Mouse (Mus musculus): ENCODE measurements around the gene Gm5862. TPM values are rescaled to one million over a fixed set of nuclear protein-coding genes. Genes with fewer than 3 reads are reported as not detected.
"Not testable (repeated sequence)": the region's sequence is repeated elsewhere in the genome, so short reads cannot be mapped to it uniquely, and the experiment has no call there.

The Gm5862 gene
- total RNA-seq (2021) (not detected), polyA plus RNA-seq (2012; rRNA removed) (not detected in 2 replicates)
- long read RNA-seq, result 0 reads

GRCm38 (mm10) chr5:26022816-26023215, at the start of gene Gm5862:
Gm5862 (minus strand) TSS chr5:26022916.
- DNase-seq, result not testable (repeated sequence)

GRCm38 (mm10) chr5:26070716-26071115, 48.0 kb upstream of the Gm5862 start:
- no peak for DNase-seq

DNA sequence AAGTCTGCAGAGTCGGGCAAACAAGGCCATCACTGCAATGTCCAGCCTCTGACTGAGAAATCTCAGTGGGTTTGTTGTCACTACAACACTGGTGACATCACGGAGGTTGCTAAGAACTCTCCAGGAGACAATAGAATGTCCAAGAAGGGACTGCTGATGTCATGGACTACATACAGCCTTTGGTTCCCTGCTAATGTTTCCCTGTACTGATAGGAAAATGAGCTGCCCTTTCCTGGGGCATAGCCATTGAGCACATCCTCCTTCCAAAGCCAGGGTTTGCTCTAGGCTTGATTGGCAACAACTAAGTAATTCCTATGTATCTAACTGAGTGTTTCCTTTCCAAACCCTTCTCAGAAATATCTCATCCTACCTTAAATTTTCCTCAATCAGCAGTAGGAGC, 35.8 kb upstream of the Gm5862 start, which contains the start of gene Gm7347:
Gene Gm7347 (minus strand): TSS at position 101 of the 400 bp plus-strand sequence.
- DNase-seq, result not testable (repeated sequence)

GRCm38 (mm10) chr5:26039458-26039857, 16.7 kb upstream of the Gm5862 start, which contains the start of gene Speer4a:
Speer4a (minus strand) TSS chr5:26039558.
- DNase-seq, result not testable (repeated sequence)

- not testable (repeated sequence) for DNase-seq
Measured at GRCm38 (mm10) chr5:26007697-26008096, 15.0 kb downstream of the Gm5862 start.

DNA sequence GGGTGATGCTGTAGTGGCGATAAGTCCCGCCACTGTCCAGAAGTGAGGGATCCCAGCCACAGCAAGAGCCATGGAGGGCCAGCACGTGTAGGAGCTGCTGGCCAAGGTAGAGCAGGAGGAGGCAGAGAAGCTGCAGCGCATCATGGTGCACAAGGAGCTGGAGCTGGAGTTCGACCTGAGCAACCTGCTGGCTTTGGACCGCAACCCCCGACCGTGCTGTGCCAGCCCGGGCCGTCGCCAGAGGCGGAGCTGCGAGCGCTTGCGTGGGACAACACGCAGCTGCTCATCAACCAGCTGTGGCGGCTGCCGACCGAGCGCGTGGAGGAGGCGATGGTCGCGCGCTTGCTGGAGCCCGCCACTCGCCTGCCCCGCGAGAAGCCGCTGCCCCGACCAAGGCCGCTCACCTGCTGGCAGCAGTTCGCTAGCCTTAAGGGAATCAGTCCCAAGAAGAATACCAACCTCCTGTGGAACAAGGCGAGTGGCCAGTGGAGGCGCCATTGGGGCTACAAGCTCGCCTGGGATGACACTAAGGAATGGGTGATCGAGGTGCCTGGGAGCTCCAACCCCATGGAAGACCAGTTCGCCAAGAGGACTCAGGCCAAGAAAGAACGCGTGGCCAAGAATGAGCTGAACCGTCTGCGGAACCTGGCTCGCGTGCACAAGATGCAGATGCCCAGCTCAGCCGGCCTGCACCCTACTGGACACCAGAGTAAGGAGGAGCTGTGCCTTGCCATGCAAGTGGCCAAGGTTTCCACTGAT, 15.6 kb downstream of the Gm5862 start:
- peak; percentile 59 for DNase-seq

DNA sequence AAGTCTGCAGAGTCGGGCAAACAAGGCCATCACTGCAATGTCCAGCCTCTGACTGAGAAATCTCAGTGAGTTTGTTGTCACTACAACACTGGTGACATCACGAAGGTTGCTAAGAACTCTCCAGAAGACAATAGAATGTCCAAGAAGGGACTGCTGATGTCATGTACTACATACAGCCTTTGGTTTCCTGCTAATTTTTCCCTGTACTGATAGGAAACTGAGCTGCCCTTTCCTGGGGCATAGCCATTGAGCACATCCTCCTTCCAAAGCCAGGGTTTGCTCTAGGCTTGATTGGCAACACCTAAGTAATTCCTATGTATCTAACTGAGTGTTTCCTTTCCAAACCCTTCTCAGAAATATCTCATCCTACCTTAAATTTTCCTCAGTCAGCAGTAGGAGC, 18.0 kb downstream of the Gm5862 start, which contains the start of gene Gm1979:
Gene Gm1979 (minus strand): TSS at position 101 of the 400 bp plus-strand sequence.
- not testable (repeated sequence) for DNase-seq

- not testable (repeated sequence) for DNase-seq
Measured at GRCm38 (mm10) chr5:25988550-25988949, 34.2 kb downstream of the Gm5862 start, which contains the start of gene Gm21698. Gm21698 (minus strand) TSS chr5:25988650.

DNA sequence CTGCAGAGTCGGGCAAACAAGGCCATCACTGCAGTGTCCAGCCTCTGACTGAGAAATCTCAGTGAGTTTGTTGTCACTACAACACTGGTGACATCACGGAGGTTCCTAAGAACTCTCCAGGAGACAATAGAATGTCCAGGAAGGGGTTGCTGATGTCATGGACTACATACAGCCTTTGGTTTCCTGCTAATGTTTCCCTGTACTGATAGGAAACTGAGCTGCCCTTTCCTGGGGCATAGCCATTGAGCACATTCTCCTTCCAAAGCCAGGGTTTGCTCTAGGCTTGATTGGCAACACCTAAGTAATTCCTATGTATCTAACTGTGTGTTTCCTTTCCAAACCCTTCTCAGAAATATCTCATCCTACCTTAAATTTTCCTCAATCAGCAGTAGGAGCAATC, 50.2 kb downstream of the Gm5862 start, which contains the start of gene Gm21680:
Gene Gm21680 (minus strand): TSS at position 101 of the 400 bp plus-strand sequence.
- DNase-seq, result not testable (repeated sequence)

Other genes starting within 250 kb of the Gm5862 start
- gene Gm21663, start 80.5 kb downstream of the Gm5862 start, total RNA-seq (2021), result under 1 TPM in 1 of 2 experiments, not detected in 1; 0.17 TPM
- not detected in 2 replicates for gene Gm21663, start 80.5 kb downstream of the Gm5862 start, polyA plus RNA-seq (2012; rRNA removed)
- gene Gm21671, start 68.5 kb downstream of the Gm5862 start, total RNA-seq (2021), result not detected
- gene Gm21671, start 68.5 kb downstream of the Gm5862 start, polyA plus RNA-seq (2012; rRNA removed), result not detected in 2 replicates
- gene Gm21680, start 50.3 kb downstream of the Gm5862 start, total RNA-seq (2021), result not detected
- not detected in 2 replicates for gene Gm21680, start 50.3 kb downstream of the Gm5862 start, polyA plus RNA-seq (2012; rRNA removed)
- not detected for gene Gm21698, start 34.3 kb downstream of the Gm5862 start, total RNA-seq (2021)
- gene Gm21698, start 34.3 kb downstream of the Gm5862 start, polyA plus RNA-seq (2012; rRNA removed), result not detected in 2 replicates
- not detected for gene Gm1979, start 18.1 kb downstream of the Gm5862 start, total RNA-seq (2021)
- gene Gm1979, start 18.1 kb downstream of the Gm5862 start, polyA plus RNA-seq (2012; rRNA removed), result not detected in 2 replicates
- not detected for gene Speer4a, start 16.6 kb upstream of the Gm5862 start, total RNA-seq (2021)
- gene Speer4a, start 16.6 kb upstream of the Gm5862 start, polyA plus RNA-seq (2012; rRNA removed), result not detected in 2 replicates
- not detected for gene Gm7347, start 35.7 kb upstream of the Gm5862 start, total RNA-seq (2021)
- not detected in 2 replicates for gene Gm7347, start 35.7 kb upstream of the Gm5862 start, polyA plus RNA-seq (2012; rRNA removed)
- gene Gm10471, start 66.4 kb upstream of the Gm5862 start, total RNA-seq (2021), result not detected
- not detected in 2 replicates for gene Gm10471, start 66.4 kb upstream of the Gm5862 start, polyA plus RNA-seq (2012; rRNA removed)
- not detected for gene 5031410I06Rik, start 82.4 kb upstream of the Gm5862 start, total RNA-seq (2021)
- gene 5031410I06Rik, start 82.4 kb upstream of the Gm5862 start, polyA plus RNA-seq (2012; rRNA removed), result not detected in 2 replicates
- gene Gm10220, start 98.5 kb upstream of the Gm5862 start, total RNA-seq (2021), result not detected
- gene Gm10220, start 98.5 kb upstream of the Gm5862 start, polyA plus RNA-seq (2012; rRNA removed), result not detected in 2 replicates
- gene Gm7361, start 234.8 kb upstream of the Gm5862 start, total RNA-seq (2021), result under 1 TPM; 0.21 to 0.23 TPM
- 0.09 and 0.10 TPM in 2 replicates for gene Gm7361, start 234.8 kb upstream of the Gm5862 start, polyA plus RNA-seq (2012; rRNA removed)